Mouse (Mus musculus) embryonic fibroblast, embryonic 13.5 days (primary cell): ENCODE results near the gene Pafah1b2.

Experiments
- CTCF ChIP-seq: IDR thresholded peaks from 2 replicates; pipeline ENCODE4 v1.5.1; 2011; ENCODE audit warnings: mild to moderate bottlenecking, control low read depth, low read length, moderate library complexity, borderline replicate concordance; ENCODE audit not compliant: insufficient read depth
- POLR2A ChIP-seq: IDR thresholded peaks from 2 replicates; pipeline ENCODE4 v1.6.1; 2011; ENCODE audit warnings: low read depth, mild to moderate bottlenecking, control low read depth, low read length, moderate library complexity

DNA sequence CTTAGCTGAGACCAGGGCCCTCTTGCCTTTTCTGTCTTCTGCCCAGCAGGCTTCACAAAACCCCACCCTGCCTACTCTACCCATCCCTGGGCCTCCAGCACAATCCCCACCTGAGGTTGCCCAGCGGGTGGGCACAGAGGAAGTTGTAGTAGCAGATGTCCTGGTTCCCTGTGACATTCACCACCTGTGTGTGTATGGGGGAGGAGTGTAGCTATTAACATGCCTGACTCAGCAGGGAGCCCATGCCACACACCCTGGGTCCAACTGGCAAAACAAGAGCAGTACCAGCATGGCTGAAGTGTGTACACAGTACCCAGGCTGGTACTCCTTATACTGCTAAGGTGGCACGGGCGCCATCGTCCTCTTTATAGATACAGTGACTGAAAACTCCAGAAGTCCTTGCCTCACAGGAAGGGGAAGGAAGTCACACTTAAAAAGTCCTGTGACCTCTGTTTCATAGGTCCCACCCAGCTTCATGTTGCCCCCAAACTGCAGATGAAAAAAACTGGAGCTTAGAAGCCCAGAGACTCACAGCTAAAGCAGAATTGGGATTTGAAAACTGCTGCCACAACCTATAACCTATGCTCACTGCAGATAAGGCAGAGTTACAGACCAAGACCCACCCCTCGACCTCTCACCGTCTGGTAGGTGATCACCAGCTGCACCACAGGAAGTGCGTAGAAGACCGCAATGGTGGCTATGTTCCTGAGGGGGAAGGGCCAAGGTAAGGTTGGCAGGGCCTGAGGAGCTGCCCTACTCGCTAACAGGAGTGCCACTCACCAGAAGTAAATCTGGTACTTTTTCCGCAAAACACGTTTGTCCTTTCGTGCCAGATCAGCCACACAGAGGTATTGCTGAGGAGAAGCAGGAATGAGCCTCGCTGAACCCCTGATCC is 67.7 kb downstream of the Pafah1b2 start:
- TF ChIP-seq POLR2A (no peak), CTCF (no peak)
